Mouse (Mus musculus): ENCODE data around the gene Kif1b.

The Kif1b gene

DNA sequence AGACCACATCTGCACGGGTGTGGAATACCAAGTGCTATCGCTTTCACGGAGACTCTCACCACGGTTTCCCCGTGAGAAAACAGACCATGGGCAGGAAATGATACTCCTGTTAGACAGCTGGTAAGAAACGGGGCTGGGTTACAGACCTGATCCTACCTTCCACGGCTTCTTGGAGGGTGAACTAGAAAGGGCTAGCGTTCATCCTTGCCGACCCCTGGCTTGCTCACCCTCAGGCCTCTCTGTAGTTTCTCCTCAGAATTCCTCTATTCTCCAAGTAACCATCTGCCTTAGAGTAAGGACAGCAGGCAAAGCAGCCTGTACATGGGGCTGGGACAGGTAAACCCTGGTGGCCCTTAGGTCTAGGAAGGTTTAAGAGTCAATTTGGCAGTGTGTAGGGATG, 158.3 kb downstream of the Kif1b start:
- DNase-seq (ENCODE audit: extremely low read depth, insufficient read length, low spot score), result no peak

DNA sequence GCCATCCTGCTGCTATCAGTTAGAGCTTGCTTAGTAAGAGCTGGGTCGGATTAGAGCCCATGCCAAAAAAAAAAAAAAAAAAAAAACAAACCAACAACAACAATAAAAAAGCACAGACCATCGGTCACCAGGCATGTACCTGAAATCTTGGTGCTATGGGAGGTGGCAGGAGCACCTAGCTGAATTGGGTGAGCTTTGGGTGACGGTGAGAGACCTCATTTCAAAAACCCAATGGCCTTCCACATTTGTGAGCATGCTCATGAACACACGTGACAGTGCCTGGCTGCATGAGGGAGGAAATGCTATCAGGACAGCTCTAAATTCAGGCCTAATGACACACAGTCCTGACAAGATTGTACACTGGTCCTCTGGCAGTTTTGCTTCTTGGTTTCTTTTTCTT, 159.4 kb downstream of the Kif1b start:
- DNase-seq (ENCODE audit: extremely low read depth, insufficient read length, low spot score), result no peak

DNA sequence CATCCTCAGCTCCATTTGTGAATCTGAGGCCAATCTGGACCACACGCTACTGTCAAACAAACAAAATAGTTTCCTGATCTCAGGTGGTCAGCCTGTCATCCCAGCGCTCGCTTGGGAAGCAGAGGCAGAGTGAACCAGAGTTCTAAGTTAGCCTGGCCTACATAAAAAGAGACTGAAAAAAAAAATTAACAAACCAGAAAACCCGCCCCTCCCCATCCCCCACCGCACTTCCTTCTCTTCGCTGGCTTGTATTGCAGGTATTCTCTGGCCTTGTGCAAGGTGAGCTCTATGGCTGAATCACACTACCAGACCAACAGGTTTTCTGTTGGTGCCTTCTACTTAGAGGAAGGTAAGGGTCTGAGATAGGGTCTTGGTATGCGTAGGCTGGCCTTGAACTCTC, 160.0 kb downstream of the Kif1b start:
- no peak for DNase-seq (ENCODE audit: extremely low read depth, insufficient read length, low spot score)

DNA sequence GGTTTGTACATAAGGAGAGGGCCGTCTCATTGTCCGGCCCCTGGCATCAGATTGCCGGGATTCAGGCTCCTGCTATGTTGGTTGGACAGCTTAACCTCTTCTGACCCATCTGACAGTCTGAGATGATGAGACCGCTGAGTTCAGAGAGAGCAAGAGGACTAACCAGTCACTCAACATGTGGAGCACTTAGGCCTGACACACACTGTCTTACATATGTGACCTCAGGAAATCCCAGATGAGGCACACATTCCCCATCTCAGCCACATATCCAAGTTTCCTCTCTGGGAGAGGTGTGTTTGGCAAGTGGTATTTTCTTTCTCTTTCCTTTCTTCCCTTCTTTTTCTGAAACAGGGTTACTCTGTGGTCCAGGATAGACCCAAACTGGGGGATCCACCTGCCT, 162.3 kb downstream of the Kif1b start:
- no peak for DNase-seq (ENCODE audit: extremely low read depth, insufficient read length, low spot score)

DNA sequence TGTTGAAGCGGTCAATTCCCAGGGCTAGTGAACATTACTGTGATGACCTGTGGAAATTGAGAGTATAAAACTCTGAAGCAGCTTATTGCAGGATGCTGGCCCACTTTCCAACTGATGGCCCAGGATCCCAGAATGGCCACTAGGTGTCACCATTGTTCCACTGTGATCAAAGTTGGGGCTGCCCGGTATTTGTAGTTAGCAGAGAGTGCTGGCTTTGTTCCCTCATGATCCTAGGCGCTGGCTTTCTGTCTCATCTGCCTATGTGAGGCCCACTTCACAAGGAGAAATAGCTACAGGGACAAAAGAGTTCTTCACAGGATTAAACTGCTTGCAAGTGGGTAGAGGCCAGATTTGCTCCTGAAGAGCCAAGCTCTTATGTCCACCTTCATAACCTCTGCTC, 163.0 kb downstream of the Kif1b start:
- DNase-seq (ENCODE audit: extremely low read depth, insufficient read length, low spot score), result peak; percentile 43

DNA sequence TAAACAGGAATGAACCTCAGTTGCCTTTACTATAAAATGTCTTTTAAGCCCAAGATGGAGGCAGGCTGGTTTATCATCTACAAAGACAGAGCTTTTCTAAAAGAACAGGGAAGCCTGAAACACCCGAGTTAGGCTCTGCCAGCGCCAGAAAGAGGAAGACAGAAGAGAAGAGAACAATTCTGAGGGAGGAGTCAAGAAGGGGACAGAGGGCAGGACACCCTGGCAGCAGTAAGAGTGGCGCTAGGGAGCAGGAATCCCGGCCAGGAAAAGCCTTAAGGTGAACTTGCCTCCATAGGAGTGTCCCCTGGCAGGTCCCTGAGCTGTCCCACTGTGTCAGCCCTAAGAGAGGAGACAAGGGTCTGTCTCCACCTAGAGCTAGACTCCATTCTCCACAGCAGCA, 163.9 kb downstream of the Kif1b start:
- no peak for DNase-seq (ENCODE audit: extremely low read depth, insufficient read length, low spot score)

DNA sequence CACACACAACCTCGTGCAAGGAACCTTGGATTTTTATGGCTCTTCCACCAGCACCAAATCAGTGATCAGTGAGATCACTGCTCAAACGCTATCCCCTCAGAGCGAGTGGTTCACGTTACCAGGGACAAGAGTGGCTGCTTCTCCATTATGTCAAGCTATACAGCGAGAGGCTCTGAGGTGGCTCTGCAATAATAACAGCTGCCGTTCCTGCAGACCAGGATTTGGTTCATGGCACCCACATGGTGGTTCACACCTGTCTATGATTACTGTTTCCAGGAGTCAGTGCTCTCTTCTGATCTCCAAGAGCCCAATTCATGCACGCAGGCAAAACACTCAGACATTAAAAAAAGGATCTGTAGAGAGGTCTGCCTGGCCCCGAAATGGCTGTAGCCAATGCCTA, 169.0 kb downstream of the Kif1b start:
- no peak for DNase-seq (ENCODE audit: extremely low read depth, insufficient read length, low spot score)

DNA sequence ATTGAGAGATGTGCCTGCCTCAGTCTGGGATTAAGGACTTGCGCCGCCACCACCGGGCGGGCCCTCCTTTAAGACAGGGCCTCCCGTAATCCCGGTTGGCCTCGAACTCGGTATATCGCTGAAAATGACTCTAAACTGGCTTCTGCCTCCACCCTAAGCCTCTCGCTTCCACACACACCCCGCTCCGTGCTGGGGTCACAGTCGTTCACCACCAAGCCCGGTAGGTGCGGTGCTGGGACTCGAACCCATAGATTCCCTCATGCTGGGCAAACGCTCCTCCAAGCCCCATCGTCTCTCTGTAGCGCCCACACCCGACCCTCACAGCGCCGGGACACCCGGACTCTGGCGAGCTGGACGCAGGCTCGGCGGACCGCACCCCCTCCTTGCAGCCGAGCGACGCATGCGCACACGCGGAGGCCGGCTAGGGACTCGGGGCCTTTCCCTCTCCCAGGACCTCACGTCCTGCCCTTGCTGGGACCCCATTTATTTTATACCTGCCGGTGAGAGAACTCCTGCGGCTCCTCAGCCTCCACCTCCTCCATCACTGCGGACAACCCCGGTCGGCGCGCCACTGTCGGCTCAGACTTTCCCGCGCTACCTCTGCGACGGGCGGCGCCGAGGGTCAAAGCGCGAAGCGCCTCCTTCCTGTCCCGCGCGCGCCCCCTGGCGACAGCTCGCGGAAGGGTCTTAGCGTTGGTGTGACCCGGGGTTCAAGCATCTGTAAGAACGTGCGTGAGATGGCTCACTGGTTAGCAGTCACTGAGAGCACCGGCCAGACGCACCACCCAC, 170.3 kb downstream of the Kif1b start, which contains the start of gene Cenps:
Gene Cenps (minus strand): TSS at position 648 of the 789 bp plus-strand sequence.
- DNase-seq (ENCODE audit: extremely low read depth, insufficient read length, low spot score), result peak; percentile 92

- peak; percentile 40 for DNase-seq (ENCODE audit: extremely low read depth, insufficient read length, low spot score)
Measured at GRCm38 (mm10) chr4:149136116-149136850, 171.2 kb downstream of the Kif1b start.

- no peak for DNase-seq (ENCODE audit: extremely low read depth, insufficient read length, low spot score)
Measured at GRCm38 (mm10) chr4:149133395-149133794, 174.1 kb downstream of the Kif1b start.

DNA sequence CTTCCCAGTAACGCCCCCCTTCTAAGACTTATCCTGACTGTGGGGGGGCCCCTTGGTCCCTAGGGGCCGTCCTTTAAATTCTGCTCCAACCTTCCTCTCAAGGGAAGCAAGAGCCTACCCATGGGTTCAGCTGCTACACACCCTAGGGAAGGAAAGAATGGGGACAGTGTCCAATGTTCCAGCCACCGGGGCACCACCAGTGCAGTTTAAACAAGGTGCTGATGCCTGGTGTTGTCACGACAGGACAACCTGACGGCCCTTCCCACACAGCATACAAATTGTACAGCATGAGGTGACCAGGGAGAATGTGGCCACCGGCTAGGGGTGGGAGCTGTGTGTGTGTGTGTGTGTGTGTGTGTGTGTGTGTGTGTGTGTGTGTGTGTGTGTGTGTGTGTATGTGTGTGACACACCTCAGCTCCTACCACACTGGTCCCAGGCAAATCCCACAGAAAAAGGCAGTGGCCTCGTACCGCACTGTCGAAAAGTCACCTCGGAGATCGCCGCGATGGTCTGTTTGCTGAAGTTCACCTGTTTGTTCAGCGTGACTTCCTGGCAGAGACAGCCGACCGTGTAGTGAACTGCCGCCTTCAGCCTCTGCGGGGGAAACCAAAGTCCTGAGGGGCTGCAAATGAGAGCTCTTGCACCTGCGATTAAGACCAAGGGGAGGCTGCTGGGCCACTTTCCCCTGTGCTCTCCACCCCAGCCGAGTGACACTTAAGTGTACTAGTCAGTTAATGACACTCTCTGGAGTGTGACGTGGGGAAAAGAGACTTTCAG, 175.5 kb downstream of the Kif1b start:
- DNase-seq (ENCODE audit: extremely low read depth, insufficient read length, low spot score), result no peak

DNA sequence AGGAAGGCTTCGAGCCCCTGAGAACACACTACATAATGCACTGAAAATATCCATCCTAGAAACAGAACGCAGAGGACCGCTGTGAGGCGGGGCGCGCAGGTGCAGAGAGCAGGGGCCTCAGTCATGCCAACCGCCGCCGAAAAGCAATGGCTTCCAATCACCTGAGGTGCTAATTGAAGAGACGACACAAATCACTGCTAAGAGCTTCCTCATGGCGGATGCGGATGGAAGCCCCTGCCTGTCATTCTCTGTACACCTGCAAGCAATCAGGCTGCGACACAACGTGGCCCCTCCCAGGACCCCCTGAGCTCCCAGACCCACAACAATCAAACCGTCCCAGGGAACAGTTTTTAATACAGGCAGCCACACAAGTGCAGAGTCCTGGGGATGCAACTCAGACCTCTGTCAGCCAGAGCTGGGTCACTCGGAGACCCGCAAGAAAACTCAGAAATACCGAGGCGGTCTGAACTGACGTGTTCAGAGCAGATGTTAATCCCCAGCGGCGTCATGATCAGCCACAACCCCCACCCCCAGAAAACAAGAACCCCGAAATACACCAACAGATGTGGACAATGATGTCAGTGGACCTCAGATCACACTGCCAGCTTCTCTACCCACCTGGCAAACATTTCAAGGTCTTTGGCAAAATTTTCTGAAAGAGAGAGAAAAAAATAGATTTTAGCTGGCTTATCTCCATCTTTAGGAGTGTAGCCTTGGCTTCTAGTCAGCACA, 176.3 kb downstream of the Kif1b start:
- no peak for DNase-seq (ENCODE audit: extremely low read depth, insufficient read length, low spot score)

DNA sequence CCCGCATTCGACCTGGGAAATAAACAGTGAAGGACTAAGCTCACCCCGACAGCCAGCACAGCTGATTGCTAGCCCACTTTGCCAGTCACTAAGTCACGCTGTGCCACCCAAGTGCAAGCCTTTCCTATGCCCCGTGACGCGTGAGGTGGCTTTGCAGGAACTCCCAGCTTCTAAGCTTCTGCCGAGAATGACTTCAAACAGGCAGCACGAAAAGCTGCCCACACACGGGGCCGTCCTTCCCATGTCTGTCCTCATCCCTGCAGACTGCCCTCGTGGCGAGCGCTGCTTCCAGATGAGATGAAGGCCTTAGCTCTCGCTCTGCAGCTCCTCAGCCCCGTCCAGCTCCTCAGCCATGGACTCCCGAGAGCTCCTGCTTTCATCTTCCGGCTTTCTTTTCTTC, 179.0 kb downstream of the Kif1b start:
- DNase-seq (ENCODE audit: extremely low read depth, insufficient read length, low spot score), result no peak

- no peak for DNase-seq (ENCODE audit: extremely low read depth, insufficient read length, low spot score)
Measured at GRCm38 (mm10) chr4:149126663-149127062, 180.8 kb downstream of the Kif1b start, which contains the start of gene Cort. Gene Cort (minus strand): TSS chr4:149126763.
